Mouse (Mus musculus) left cerebral cortex, adult 8-10 months (tissue): ENCODE data around the gene Apold1. TPM values are rescaled to one million over a fixed set of nuclear protein-coding genes. Genes with fewer than 3 reads are reported as not detected.

Source experiments
- DNase-seq, 2 experiments: peaks; one replicate each; pipeline ENCODE4 v3.0.0; 2022; ENCODE audit warnings: low spot score in 2 of 2
- total RNA-seq, 4 experiments: library from RNA; stranded (reverse); gene quantifications; 2 replicates each; pipeline ENCODE4 v1.2.4; 2022

The Apold1 gene
- total RNA-seq, 4 experiments from 2014 or later = 3.8 to 4.8 (median 3.9) TPM

GRCm38 (mm10) chr6:135026755-135027154 is 45.2 kb downstream of the Apold1 start:
- no peak for DNase-seq

GRCm38 (mm10) chr6:135029246-135029645 is 47.7 kb downstream of the Apold1 start:
- no peak for DNase-seq

Other genes starting within 250 kb of the Apold1 start
- gene Dusp16, start 189.1 kb upstream of the Apold1 start, total RNA-seq = 10 to 100 TPM in 3 of 4 experiments, 1 to 10 TPM in 1; 9.9 to 16.3 (median 14.0) TPM
- 10 to 100 TPM; 39.0 to 45.3 (median 42.1) TPM for gene Crebl2, start 151.6 kb upstream of the Apold1 start, total RNA-seq
- gene Gpr19, start 83.1 kb upstream of the Apold1 start, total RNA-seq = 10 to 100 TPM; 22.9 to 26.3 (median 24.7) TPM
- gene Cdkn1b, start 61.3 kb upstream of the Apold1 start, total RNA-seq = 10 to 100 TPM; 36.6 to 39.0 (median 37.9) TPM
- 10 to 100 TPM; 54.2 to 60.6 (median 56.4) TPM for gene Ddx47, start 29.9 kb downstream of the Apold1 start, total RNA-seq
- gene Gprc5a, start 83.9 kb downstream of the Apold1 start, total RNA-seq = under 1 TPM in 3 of 4 experiments, not detected in 1; 0.17 to 0.35 (median 0.21) TPM
- under 1 TPM in 1 of 4 experiments, not detected in 3; 0.28 TPM for gene Gprc5d, start 136.6 kb downstream of the Apold1 start, total RNA-seq
- 100 to 1,000 TPM; 149 to 164 (median 160) TPM for gene Fam234b, start 216.3 kb downstream of the Apold1 start, total RNA-seq
- gene Hebp1, start 216.3 kb downstream of the Apold1 start, total RNA-seq = 10 to 100 TPM; 48.6 to 60.9 (median 56.7) TPM